Mouse (Mus musculus): ENCODE measurements around the gene 2210010C04Rik.

DNA sequence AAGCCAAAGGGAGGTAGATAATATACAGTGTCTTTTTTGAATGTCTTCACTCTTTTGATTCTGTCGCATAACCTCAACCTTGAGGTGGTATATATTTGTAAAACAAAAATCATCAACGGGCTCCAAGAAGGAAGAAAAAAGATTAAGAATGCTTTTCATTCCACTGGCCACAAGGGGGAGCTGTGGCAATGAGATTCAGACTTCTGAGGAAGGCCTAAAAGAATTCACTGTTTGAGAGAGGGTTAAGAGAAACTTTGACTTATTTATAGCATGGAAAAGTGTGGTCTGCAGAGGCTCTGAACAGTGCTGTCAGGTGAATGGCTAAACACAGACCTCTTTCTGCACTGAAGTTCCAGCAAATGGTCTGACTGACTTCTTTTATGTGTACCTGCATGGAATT, 20.3 kb upstream of the 2210010C04Rik start:
- TF ChIP-seq POLR2A (IDR thresholded peaks at IDR 0.05; ENCODE audit: insufficient read depth, low read depth, low read length) (no peak), CTCF (IDR thresholded peaks at IDR 0.05) (peak; percentile 83)
